Mouse (Mus musculus) c-Kit-negative CD71-positive TER-119-positive erythroid progenitor cells, embryonic 14.5 days (primary cell): ENCODE results near the gene Pik3r3.
"Not testable (repeated sequence)": the region's sequence is repeated elsewhere in the genome, so short reads cannot be mapped to it uniquely, and the experiment has no call there.

Source experiments
- DNase-seq: peaks from one replicate; pipeline ENCODE4 v3.0.0-alpha.2; 2013; ENCODE audit warnings: low read depth, low spot score

The Pik3r3 gene

DNA sequence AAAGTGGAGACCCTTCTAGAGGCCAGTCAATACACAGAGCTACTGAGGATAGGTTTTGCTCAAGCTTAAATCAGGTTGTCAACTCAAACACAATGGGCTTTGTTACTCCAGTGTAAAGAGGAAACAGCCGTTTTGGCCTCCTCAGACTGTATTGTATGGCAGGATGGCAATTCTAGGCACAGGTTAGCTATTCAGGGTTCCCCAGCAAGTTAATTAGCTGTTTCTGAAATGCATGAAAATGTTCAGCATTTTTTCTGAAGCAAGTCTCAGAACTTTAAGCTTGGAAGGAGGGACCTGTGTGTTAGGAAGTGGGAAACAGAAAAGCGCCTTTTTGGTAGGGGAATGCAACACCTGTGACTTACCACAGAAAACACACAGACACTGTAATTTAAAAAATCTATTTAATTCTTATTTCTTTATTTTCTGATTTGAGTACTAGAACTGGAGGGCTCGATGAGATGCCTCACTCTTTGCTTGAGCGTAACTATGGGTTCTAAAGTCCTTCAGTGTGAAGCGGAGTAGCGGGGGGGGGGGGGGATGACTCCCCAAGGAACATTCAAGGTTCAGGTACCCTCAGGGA is 1.3 kb upstream of the Pik3r3 start:
- DNase-seq = no peak

DNA sequence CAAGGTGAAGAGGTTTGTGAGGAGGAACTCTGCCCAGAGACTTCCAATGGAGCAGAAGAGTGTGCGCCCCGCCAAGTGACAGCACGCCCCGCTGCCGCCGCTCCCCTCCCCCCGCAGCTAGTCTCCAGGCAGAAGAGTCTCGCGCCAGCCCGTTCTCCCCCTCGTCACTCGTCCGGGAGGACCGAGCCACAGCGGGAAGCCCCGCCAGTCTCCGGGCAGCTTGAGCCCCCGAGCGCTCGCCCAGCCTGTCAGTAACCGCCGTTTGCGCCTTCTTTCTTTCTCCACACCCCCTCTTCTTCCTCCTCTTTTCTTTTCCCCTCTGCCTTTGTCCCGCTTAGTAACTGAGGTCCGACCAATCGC is 658 bp upstream of the Pik3r3 start:
- no peak for DNase-seq

DNA sequence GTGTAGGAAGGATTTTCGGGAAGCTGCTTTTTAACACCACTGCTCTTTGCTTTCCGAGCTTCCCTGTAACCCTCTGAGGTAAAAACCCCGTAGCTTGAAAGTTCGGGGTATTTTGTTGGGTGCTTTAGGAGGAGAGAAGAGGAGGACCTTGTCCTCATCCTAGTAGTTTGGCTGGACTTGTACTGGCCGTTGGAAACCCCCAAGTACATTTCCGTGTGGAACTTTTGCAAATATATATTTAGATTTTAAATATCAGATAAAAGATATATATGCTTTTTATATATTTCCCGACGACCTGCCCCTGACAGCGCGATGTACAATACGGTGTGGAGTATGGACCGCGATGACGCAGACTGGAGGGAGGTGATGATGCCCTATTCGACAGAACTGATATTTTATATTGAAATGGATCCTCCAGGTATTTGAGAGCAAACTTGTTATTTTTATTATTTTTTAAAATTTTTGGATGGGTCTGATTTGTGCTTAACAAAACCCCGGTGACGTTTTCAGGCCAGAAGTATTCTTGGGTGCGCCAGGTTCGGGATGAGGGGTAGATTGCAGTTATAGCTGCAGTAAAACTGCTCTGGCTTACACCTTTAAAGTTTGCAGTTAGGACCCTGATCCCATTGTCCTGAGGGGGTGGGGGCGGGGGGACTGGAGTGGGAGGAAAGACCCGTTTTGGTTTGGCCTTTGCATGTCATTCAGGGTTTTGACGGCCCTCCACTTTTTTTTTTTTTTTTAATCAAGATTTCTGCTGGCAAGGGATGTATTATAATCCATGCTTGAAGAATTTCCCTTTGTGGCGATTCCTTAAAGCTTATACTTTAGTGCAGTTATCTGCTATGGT is 801 bp downstream of the Pik3r3 start:
- peak; percentile 13 for DNase-seq

DNA sequence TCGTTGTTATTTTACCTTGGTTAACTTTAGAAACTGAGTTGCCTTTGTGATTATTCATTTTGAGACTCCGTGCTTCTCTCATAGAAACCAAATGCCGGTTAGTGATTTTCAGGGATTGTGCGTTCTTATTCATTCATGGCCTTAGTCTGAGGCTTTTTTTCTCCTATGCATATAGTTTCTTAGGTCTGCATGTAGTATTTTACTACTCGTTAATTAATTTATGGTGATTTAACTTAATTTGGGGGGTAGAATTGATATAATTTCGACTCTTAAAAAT is 1.4 kb downstream of the Pik3r3 start:
- DNase-seq = no peak

DNA sequence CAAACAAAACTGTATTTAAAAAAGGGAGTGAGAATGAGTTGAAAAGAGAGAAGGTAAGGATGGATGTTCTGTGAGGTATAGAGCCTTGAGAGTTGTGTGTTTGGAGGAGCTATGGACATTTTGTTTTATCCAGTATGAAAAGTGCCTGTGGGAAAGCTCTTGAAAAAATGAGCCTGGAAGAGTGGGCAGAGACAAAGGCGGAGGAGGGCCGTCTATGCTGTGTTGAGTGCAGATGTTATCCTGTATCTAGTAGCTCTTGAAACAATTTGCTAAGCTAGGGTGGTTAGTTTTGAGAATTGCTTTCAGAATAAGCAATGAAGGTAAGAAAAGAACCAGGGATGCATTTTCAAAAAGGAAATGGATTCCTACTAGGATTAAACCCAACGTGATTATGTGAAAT is 22.0 kb downstream of the Pik3r3 start:
- no peak for DNase-seq

DNA sequence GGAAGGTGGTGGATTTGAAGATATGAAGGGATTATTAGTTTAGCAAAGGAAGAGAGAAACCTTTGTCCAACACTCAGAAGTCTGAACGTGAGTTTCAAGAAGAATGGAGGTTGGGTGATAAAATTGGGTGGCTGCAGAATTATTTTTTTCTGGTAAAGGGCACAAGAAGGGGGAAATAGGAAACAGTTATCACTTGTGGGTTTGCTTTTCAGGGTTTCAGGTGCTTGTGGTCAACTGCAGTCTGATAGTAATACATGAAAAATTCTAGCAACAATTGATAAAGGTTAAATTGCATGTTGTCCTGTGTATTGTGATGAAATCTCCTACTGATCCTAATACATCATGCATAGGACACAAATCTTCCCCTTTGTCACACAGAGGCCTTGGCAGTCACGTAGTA is 22.8 kb downstream of the Pik3r3 start:
- no peak for DNase-seq

DNA sequence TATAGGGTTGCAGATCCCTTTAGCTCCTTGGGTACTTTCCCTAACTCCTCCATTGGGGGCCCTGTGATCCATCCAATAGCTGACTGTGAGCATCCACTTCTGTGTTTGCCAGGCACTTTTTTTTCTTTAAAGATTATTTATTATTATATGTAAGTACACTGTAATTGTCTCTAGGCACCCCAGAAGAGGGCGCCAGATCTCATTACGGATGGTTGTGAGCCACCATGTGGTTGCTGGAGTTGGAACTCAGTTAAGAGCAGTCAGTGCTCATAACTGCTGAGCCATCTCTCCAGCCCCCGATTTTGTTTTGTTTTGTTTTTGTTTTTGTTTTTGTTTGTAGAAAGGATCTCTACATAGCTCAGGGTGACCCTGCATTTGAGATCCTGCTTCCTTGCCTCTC is 24.5 kb downstream of the Pik3r3 start:
- not testable (repeated sequence) for DNase-seq

DNA sequence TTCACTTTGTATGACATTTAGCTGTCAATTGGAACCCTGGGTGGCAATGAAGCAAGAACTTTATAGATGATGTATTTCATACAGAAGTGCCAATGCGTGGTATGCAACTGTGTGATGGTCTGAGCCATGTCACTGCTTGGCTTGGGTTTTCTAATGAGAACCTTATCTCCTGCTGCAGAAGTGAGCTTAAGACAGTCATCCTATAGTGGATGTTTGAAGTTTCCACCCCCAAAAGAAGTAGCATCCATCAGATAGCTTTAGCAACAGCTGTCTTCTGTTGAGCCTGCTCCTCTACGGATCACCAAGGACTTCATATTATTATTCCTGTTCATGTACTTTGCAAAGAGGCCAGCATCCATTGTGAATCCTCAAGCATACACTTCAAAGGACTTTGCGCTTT is 28.6 kb downstream of the Pik3r3 start:
- DNase-seq = no peak

DNA sequence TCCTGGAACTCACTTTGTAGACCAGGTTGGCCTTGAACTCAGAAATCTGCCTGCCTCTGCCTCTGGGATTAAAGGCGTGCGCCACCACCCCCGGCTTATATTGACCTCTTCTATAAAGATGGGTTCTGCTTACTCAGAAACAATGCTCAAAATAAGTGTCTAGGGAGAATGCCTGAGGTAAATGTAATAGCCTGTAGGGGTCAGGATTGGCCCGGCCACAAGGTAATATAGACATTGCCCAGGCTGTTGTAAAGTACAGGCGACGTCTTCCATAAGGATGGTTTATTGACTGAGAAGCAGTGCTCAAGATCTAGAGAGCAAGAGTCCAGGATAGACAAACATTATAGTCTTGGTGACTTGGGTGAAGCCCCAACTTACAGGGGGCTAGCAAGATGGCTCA is 46.8 kb downstream of the Pik3r3 start:
- no peak for DNase-seq

DNA sequence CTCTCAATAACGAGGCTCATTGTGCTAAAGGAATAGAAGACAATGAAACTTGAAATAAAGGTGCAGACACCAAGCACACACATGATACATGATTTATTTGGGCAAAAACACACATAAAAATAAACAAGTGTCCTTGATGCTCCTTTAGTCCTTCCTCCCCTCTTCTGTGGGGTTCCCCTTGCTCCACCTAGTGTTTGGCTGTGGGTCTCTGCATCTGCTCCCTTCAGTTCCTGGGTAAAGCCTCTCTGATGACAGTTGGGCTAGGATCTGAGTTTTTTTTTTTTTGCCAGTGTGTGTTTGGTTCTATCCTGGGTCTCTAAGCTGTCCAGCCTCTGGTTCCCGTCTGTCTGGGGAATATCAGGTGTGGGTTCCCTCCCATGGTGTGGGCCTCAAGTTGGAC is 60.8 kb downstream of the Pik3r3 start:
- no peak for DNase-seq

DNA sequence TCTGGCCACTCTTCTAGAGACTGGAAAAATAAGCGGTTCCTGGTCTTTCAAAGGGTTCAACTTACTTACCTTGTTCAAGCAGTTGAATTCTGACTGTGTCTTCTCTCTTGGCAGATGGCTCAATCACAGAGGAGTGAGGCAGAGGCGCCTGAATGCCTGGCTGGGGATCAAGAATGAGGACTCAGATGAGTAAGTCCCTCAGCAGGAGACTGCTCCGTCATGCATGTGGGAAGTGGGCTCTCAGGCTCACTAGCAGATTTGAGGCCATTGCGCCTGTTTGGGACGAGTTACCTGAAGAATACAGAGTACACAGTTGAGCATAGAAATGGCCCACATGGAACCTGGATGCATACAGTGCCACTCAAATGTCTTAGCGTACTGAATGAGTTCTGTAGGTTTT is 70.1 kb downstream of the Pik3r3 start:
- no peak for DNase-seq

DNA sequence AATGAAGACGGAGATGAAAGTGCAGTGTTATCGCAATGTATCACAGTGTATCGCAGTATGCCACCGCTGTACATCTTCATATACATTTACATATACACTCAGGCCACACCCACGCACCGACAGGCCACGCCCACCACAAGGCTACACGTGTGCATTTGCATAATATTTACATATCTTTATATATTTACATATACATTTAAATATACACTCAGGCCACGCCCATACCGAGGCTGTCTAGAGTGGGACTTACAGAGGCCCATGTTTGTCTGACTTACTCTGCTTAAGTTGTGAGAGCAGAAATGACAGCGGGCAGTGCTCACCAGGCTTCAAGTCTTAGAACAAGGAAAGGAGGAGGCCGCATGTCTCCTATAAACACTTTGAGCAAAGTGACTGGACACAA is 71.9 kb downstream of the Pik3r3 start:
- peak; percentile 4 for DNase-seq

DNA sequence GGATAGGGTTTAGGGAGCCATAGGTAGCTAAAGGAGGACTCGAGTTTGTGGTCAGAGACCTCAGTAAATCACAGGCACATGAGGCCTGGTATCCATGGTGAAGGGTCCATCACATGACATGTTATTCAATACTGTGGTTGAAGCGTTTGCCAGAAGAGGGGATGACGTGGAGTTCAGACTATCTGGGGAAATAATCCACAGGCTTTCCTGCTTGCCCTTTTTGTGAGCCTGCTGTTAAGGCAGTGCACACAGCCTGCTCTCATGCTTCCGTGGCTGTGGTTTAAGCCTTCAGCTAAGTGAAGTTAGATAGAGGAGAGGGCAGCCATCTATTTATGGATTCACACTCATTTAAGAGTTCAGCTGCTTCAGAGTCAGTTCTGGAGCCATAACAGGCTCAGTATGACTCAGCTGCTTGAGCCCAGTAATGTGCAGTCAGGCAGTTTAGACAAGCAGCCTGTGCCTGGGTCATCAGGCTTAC is 79.5 kb downstream of the Pik3r3 start:
- DNase-seq = no peak

DNA sequence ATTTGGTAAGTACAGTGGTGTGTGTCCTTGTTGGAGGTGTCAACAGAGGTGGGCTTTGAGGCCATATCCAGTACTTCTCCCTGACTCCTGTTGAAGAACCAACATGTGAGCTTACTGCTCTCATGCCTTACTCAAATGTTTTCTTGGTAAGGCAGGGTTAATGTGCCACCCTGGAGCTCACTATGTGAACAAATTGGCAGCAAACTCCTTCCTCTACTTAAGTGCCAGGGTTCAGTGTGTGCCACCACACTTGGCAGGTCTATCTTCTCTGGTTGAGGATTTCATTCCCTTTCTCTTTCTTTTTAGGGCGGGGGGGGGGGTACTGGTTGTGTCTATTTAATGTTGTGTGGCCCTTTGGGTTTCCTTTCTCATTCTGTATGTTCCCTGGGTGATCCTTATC is 83.1 kb downstream of the Pik3r3 start:
- no peak for DNase-seq

DNA sequence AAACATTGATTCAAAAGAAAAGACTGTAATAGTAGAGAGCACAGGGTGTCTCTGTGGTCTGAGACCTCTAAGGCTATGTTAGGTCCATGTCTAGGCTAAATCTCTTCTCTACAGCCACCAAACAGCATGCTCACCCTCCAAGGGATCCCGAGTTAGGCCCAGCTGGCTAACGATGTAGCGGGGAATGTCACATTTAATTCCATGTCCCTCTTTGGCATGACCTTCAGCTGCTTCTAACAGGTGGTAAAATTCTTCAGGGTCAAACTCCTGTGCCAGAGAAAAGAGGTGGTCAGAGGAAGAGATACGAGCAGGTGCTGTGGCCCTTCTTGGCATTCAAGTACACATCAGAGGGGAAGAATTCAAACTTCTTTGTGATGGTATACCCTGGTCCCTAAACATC is 96.2 kb downstream of the Pik3r3 start:
- no peak for DNase-seq

DNA sequence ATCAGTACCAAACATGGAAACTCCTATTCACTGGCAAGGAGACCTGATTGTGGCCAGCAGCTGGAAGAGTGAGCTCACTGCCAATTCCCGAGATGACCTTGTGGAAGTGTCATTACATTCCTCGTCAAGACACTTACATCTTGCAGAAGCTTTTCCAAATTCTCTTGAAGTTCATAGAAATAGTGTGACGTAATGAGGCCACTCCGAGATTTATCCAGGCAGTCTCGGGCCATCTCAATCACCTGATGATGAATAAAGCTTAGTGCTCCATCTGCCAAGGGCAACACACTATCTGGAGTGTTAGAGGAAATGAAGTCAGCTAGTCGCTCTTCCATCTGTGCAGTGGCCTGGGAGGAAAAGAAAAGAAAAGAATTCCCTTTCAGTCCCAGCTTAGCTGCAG is 100.7 kb downstream of the Pik3r3 start:
- DNase-seq = no peak

DNA sequence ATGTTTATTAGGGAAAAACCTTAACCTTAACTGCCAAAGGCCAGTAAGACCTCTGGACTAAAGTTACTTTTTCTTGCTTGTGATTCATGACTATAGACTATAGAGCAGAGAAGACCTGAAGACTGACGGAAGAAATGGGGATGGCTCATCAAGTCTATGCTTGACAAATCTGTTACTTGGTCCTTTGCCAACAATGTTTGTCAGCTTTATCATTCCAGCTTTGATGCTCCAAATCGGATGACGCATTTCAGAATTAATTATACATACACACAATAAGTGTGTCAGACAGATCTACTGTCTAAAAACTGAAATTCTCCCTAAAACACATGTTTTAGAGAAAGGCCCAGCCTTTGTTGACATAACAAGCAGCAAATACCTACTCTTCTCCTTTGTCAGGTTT is 107.8 kb downstream of the Pik3r3 start:
- no peak for DNase-seq

DNA sequence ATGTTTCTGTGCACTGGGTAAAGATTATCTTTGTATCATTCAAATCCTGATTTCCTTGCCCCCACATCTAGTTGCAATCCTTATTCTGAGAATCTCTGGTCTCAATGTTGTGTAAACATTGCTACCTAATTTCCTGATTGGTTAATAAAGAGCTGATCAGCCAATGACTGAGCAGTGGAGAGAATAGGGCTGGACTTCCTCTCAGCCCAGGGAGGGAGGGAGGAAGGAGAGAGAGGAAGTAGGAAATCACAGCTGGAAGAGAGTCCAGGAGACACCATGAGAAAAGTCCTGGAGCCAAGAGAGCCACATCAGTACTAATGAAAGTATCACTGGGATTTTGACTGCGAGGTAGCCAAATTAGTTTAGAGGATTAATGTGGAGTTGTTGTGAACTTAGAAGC is 114.9 kb downstream of the Pik3r3 start:
- DNase-seq = no peak

DNA sequence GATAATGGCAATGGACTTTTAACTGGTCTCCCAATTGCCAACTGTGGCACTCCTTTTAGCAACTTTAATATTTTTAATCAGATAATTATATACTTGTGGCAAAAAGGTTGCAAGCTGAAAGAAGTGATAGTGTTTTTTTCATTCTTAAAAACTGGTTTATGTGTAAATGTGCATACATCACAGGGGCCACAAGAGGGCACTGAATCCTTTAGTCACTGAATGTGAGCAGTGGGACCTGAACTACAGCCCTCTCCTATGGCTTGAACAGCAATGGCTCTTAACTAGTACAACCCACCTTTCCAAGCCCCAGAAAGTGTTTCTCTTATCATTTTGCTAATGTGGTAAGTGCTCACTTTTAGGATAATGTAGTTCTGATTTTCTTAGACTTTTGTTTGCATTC is 120.7 kb downstream of the Pik3r3 start:
- DNase-seq = peak; percentile 3

DNA sequence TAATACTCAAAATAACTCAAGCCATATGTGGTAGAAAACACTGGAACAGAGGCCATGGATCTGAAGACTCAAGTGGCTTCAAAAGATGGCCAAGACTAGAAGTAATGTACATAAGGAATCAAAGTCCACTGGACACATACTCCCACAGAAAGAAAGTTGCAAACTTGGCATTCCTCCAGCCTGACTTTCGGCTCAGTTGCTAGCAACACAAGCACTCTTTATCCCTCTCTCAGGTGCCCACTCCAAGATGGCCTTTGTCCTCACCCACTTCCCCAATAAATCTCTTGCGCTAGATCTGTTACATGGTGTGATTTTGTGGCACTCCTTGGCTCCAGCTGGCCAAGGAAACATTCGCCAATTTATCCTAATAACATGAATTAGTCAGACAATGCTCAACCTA is 131.1 kb downstream of the Pik3r3 start:
- no peak for DNase-seq
